Mouse (Mus musculus) forelimb bud, embryonic 11.5 days (tissue): ENCODE measurements at regions not wholly inside any gene's neighbourhood (a gene's known extent, or its start where the extent isn't known, plus 50 kb on each side); places are given as distances from the start of the nearest gene placed in this dataset.
"Not testable (repeated sequence)": the region's sequence is repeated elsewhere in the genome, so short reads cannot be mapped to it uniquely, and the experiment has no call there.

ENCODE experiments used
- DNase-seq: peaks from one replicate; pipeline ENCODE4 v3.0.0-alpha.2; 2012; ENCODE audit warnings: low read depth, low spot score

DNA sequence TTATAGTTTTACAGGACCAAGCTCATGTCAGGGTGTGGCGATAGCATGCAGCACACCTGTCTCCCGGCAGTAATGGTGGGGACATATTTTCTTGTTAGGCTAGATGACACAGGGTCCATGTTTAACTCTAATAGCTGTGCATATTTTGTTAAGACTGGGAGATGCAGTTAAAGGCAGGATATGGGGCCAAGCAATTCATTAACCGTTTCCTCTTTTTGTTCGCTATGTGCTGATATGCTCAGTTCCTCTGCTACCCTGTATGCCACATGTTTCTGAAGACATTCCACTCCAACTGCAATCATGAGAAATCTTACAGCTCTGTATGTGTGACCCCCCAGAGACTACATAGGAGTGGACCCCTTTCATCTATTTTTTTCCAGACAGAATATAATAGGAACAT lies 104.0 kb upstream of the Stt3b start:
- no peak for DNase-seq

DNA sequence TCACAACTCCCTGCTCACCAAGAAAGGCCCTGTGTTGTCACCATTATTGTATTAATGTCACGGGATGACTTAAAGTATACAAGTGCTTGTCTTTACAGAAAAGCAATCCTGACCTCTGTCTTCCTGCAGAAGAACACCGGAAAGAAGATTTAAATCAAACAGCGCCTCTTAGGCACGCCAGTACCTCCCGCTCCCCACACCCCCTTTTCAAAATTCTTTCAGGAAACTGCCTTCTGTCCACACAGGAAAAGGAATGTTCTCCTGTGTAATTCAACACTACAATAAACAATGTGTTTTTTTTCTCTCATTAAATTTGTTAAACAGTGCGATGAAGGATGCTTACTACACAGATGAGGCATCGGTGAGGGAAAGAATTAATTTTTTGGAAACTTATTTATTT lies 112.6 kb upstream of the Stt3b start:
- no peak for DNase-seq

GRCm38 (mm10) chr9:115426682-115427081 lies 116.5 kb upstream of the Stt3b start:
- no peak for DNase-seq

- no peak for DNase-seq
Observed at GRCm38 (mm10) chr9:115430271-115430670, 120.0 kb upstream of the Stt3b start.

- no peak for DNase-seq
Observed at GRCm38 (mm10) chr9:115434696-115435095, 124.5 kb upstream of the Stt3b start.

DNA sequence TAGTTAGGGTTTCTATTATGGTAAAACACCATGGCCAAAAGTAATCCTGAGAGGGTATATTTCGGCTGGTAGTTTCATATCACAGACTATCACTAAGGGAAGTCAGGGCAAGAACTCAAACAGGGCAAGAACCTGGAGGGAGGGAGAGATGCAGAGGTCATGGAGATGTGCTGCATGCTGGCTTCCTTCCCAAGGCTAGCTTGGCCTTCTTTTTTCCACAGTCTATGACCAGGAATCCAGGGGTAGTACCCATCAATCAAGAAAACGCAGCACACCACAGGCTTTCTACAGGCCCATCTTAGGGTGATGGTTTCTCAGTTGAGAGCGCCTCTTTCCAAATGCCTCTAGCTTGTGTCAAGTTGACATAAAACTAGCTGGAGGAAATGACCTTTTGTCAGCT lies 126.1 kb upstream of the Stt3b start:
- no peak for DNase-seq

DNA sequence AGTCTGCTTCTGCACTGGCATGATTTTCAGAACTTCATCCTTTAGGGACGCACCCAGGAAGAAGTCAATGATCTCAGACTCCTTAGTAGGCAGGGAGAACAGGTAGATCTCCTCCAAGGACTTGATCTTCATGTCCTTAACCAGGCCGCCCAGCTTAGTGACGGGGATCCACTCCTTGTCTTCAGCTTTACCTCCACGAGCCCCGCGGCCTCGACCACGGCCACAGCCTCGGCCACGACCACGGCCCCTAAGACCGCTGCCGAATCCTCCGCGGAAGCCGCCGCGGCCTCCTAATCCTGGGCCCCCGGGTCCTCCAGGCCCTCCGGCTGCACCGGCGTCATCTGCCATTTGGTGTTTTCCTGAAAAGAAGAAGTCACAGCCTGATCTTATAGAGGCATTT lies 128.0 kb upstream of the Stt3b start:
- DNase-seq = not testable (repeated sequence)

GRCm38 (mm10) chr9:115446681-115447080 lies 136.5 kb upstream of the Stt3b start:
- no peak for DNase-seq

DNA sequence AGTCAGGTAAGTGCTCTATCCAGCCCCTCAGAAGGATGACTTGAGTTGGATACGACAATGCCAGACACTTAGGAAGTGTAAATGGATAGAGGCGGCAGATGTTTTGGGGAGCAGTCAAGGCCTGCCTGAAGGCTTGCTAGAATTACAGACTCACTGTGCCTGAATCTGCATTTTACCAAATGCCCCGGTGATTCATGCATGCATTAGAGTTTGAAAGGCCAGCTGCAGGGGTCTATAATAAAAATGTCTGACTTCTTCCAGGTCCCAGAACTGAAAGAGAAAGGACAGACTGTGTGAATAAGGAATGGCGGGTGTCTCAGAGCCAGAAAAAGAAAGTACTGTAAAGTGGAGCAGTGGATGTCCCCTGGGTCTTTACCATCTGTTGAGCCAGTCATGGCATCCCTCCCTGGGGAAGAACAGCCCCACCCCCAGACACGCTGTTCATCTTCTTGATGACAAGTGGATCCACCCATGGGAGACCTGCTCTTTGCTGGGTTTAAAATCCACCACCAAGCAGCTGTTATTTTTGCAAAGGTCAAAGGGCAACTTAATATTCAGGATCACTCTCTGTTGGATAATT lies 140.6 kb upstream of the Stt3b start:
- no peak for DNase-seq

DNA sequence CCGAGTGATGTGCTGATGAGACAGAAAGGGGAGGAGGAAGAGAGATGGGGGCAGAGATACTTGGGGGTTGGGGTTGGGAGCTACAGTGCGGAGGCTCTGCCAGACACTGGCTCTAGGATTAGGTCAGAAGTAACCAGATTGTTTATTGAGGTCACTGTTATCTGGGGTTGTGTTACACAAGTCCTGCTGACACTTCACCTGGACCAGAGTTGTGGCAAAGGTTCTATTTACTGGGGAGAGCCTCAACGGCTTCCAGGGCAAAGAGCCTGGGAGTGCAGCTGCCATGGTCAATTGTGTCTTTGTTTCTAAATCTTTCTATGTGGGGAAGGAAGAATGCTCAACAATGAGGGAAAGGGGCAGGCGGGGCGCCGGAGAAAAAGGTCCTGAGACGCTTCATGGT lies 144.6 kb upstream of the Stt3b start:
- no peak for DNase-seq

GRCm38 (mm10) chr9:115456121-115456520 lies 145.9 kb upstream of the Stt3b start:
- no peak for DNase-seq

DNA sequence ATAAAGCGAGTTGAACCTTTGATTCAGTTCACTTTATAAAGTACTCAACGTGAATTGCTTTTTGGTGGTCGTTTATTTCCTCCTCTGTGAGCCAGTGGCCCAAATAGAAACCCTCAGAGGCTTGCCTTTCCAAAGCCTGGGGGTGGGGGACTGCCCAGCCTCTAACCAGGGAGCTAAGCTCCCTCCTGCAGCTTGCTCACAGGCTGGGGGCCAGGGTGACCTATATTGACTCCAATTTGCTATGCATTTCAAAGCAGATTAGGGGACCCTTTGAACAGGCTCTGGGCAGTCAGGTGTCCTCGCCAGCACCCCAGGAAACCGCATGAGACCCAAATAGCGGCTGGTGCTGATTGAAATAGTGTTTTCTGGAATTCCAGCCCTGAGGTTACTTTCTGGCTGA lies 146.4 kb upstream of the Stt3b start:
- DNase-seq = no peak

DNA sequence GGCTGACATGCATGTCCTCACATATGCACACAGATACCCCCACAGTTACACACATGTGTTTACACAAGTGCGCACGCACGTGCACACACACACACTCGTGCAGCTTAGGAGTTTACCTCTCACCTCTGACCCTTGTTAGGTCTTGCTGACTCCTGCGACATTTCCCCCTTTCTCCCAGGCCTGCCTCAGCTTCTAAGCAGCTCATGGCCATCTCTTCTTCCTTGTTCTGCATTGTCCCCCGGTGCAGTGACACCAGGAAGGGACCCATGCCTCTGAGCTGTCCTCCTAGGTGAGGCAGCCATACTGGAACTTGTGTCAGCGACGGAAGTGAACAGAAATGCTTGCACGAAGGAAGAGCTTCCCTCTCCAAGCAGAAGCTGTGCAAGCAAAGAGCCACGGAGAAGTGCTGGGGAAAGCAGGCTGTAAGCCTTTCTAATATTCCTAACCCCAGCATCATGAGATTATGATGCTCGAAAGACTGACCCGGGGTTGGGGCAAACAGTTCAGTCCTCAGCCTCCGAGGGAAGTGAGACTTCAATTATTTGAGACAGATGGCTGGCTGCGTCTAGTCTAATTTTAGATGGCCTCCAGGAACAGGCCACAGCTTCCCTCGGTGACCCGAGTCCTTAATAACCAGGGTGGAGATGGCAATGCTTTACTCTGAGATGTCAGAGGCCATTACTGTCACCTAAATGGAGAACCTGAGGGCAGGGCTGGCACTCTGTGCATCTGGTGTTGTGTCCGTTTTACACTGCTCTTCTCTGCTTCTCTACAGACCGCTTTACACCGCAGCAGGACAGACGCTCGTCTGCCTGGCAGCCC lies 147.9 kb upstream of the Stt3b start:
- DNase-seq = no peak

DNA sequence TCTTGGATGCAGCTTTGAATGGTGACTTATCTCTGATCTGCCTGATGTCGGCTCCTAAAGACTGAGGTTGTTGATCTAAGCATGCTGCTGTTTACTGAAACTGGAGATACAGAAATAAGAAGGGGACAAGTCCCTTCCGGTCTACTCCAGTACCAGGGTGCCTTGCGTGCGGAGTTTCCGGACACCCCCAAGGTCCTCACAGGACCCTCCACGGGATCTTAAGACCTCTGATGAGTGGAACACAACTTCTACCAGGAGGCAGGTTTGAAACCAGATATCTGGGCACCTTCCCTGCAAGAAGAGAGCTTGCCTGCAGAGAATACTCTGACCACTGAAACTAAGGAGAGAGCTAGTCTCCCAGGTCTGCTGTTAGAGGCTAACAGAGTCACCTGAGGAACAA lies 148.9 kb upstream of the Stt3b start:
- DNase-seq = not testable (repeated sequence)

- DNase-seq = no peak
Observed at GRCm38 (mm10) chr9:115465326-115465725, 155.1 kb upstream of the Stt3b start.

DNA sequence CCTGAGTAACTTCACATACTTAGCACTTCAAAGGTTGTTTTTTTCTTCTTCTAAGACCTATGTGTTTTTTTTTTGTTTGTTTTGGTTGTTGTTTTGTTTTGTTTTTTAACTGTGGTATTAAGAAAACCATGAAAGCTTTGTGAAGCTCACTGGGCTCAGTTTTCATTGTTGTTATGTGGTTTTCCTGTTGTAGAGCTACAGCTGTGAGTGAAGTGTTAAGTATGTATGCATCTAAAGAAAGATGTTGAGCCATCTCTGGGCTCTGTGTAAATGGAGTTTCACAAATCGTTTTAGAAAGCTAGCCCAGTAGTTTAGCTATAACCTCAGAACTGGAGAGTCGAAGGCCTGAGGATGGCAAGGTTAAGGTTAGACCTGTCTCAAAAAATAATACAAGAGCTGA lies 158.4 kb upstream of the Stt3b start:
- DNase-seq = no peak

GRCm38 (mm10) chr9:115471582-115471981 lies 161.4 kb upstream of the Stt3b start:
- no peak for DNase-seq

DNA sequence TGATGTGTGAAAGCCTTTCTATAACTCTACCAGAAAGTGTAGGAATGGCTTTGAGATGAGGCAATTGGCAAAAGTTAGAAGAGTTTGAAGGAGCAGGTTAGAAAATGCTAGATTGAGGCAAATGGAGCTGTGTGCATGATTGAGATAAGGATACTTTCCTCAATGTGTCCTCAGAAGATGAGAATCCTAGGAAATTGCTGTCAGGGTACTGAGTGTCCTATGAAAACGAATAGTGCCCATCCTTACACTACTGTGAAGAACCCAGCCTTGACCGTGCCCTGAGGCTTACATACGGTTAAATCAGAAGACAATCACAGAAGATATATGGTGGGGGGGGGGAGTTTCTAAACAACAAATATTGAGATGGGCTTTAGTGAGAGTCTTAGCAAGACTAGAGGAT lies 162.8 kb upstream of the Stt3b start:
- DNase-seq = no peak

- DNase-seq = no peak
Observed at GRCm38 (mm10) chr9:115473847-115474246, 163.6 kb upstream of the Stt3b start.

GRCm38 (mm10) chr9:115474342-115474741 lies 164.1 kb upstream of the Stt3b start:
- no peak for DNase-seq

DNA sequence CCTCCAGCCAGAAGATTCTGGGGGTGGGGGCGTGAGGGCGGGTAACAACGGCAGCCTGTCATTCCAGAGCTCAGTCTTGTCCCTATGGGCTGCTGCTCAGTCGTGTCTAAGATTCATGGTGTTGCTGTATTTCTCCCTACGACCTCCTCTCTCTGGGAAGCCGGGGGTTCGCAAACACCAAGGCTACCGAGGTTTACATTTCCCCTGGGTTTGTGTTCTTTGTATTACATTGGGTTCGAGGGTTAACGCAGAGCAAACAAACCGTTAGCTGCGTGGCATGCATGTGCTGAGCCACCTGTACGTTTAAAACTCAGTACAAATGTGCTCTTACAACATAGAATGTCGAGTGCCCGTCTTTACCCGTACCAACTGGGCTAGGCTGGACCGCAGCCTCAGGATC lies 166.0 kb upstream of the Stt3b start:
- DNase-seq = no peak

GRCm38 (mm10) chr9:115477556-115478220 lies 167.5 kb upstream of the Stt3b start:
- no peak for DNase-seq

DNA sequence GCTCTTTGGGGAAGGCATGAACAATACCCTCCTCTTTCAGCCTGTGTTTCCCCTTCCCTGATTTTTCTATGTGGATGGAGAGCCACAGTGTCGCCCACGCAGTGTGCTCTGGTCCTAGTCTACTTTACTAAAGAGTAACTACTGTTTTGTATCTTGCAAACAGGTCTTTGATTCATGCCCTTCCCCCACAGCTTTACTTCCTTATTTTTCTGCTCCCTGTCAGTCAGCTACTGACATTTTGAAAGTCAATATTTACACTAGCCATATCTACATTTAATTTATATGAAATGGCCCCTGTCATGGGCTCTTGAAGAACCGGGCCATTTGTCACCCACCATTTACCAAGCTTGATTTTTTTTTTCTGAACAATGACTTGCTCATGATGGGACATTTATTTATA lies 168.7 kb upstream of the Stt3b start:
- DNase-seq = no peak
